Mouse (Mus musculus) liver, embryonic 14.5 days (tissue): ENCODE results near the gene Lyst. TPM values are rescaled to one million over a fixed set of nuclear protein-coding genes. Genes with fewer than 3 reads are reported as not detected.

Source experiments
- ATAC-seq: fragments of 200-750 bp; cut with Nextera tagmentation; 2 replicates; pipeline ENCODE4 v1.8.0; 2017; ENCODE audit warnings: moderate number of reproducible peaks, mild to moderate bottlenecking, moderate library complexity; ENCODE audit not compliant: insufficient read depth
- DNase-seq, 3 experiments: peaks; one replicate each; pipeline ENCODE4 v3.0.0-alpha.2; 2012 to 2013; ENCODE audit warnings: low read depth in 3 of 3, low spot score in 3 of 3
- H3K27ac ChIP-seq: fragments of 300-500 bp; sonication (generic); 2 replicates; pipeline ENCODE4 v1.5.1; 2014; ENCODE audit warnings: moderate library complexity, mild to moderate bottlenecking, control low read depth, inconsistent platforms
- H3K27me3 ChIP-seq: fragments of 300-500 bp; sonication (generic); 2 replicates; pipeline ENCODE4 v1.6.1; 2014; ENCODE audit warnings: mild to moderate bottlenecking, low read length, moderate library complexity; ENCODE audit not compliant: control insufficient read depth, insufficient read depth
- H3K36me3 ChIP-seq: fragments of 300-500 bp; sonication (generic); replicated peaks from 2 replicates; pipeline ENCODE4 v1.6.1; 2014; ENCODE audit warnings: low read depth; ENCODE audit not compliant: control insufficient read depth, insufficient read depth
- H3K4me1 ChIP-seq, 2 experiments: fragments of 200-500 bp in 1 of 2; fragments of 300-500 bp in 1 of 2; sonication (generic) in 1 of 2; replicated peaks; 2 replicates each; pipeline ENCODE4 v1.6.1; 2012 to 2014; ENCODE audit warnings: antibody characterized with exemption in 1 of 2, inconsistent platforms in 1 of 2, low read length in 1 of 2; ENCODE audit not compliant: control insufficient read depth in 2 of 2, insufficient read depth in 2 of 2
- H3K4me2 ChIP-seq: fragments of 300-500 bp; sonication (generic); 2 replicates; pipeline ENCODE4 v1.6.1; 2014; ENCODE audit warnings: low read depth, mild to moderate bottlenecking, control low read depth, moderate library complexity
- H3K4me3 ChIP-seq, 2 experiments: fragments of 200-500 bp in 1 of 2; fragments of 300-500 bp in 1 of 2; sonication (generic) in 1 of 2; 2 replicates each; pipeline ENCODE4 v1.5.1; 2012 to 2014; ENCODE audit warnings: low read depth in 2 of 2, low read length in 2 of 2, mild to moderate bottlenecking in 2 of 2, control low read depth in 1 of 2, inconsistent platforms in 1 of 2, moderate library complexity in 1 of 2; ENCODE audit not compliant: insufficient read depth in 1 of 2
- H3K9ac ChIP-seq: fragments of 300-500 bp; sonication (generic); replicated peaks from 2 replicates; pipeline ENCODE4 v1.6.1; 2014; ENCODE audit warnings: mild to moderate bottlenecking, control low read depth, moderate library complexity
- H3K9me3 ChIP-seq: fragments of 300-500 bp; sonication (generic); 2 replicates; pipeline ENCODE4 v1.6.1; 2016; ENCODE audit warnings: low read length, mixed read lengths; ENCODE audit not compliant: control insufficient read depth
- CTCF ChIP-seq: IDR thresholded peaks from 2 replicates; pipeline ENCODE4 v1.5.1; 2016; ENCODE audit warnings: antibody characterized with exemption, low read depth, control low read depth
- EP300 ChIP-seq: IDR thresholded peaks from 2 replicates; pipeline ENCODE4 v1.6.1; 2016; ENCODE audit warnings: antibody characterized with exemption, low read depth
- WGBS: fragments of 180-500 bp; shearing (Covaris S2); extraction: QIAGEN DNeasy Blood & Tissue Kit; methylation state at CpG from one replicate; pipeline ENCODE4 v1.1.7; 2014; ENCODE audit not compliant: insufficient replicate concordance; 5-methylcytosine and 5-hydroxymethylcytosine counted together
- polyA plus RNA-seq, 2 experiments: library from polyadenylated mRNA; depleted of rRNA in 1 of 2; stranded (reverse) in 1 of 2; unstranded in 1 of 2; fragments of >200 nt; fragmentation: Nextera tagmentation in 1 of 2; extraction: Ambion mirVana in 1 of 2; gene quantifications; 2 replicates each; pipeline versions ENCODE4 v1.2.1 to v1.2.3; 2012 to 2014

Lyst gene
- polyA plus RNA-seq, 2 experiments, result 1.8 to 2.3 TPM

- ATAC-seq (no peak), DNase-seq (no peak)
- 50% methylated on average over 9 of the region's 9 CpGs for WGBS
- Histone ChIP-seq H3K36me3 (no peaks in the 10 kb centered on the region), H3K9me3 (no peaks in the 10 kb centered on the region), H3K4me3 (no peak overlapping the region), H3K27me3 (no peaks in the 10 kb centered on the region), H3K4me1 (peaks cover 0 to 4% of the 10 kb centered on the region in 2 experiments; a peak in 1 of 4 replicates), H3K9ac (no peak overlapping the region), H3K27ac (no peak overlapping the region), H3K4me2 (no peak overlapping the region)
- TF ChIP-seq EP300 (no peak), CTCF (no peak)
Measured at GRCm38 (mm10) chr13:13549687-13550660, 40.2 kb upstream of the Lyst start.

GRCm38 (mm10) chr13:13552020-13552419 lies 38.2 kb upstream of the Lyst start:
- no peak for TF ChIP-seq CTCF
- no peak for TF ChIP-seq EP300

GRCm38 (mm10) chr13:13553660-13554059 lies 36.5 kb upstream of the Lyst start:
- WGBS, result 38% methylated on average over 1 of the region's 1 CpGs
- Histone ChIP-seq H3K27me3 (no peaks in the 10 kb centered on the region), H3K9ac (no peak overlapping the region), H3K4me3 (no peak overlapping the region), H3K4me2 (no peak overlapping the region), H3K4me1 (peaks cover 0 to 4% of the 10 kb centered on the region in 2 experiments; a peak in 1 of 4 replicates), H3K27ac (no peak overlapping the region), H3K9me3 (no peaks in the 10 kb centered on the region), H3K36me3 (no peaks in the 10 kb centered on the region)
- DNase-seq (no peak), ATAC-seq (no peak)
- TF ChIP-seq CTCF (no peak), EP300 (no peak)

More at GRCm38 (mm10) chr13:13552020-13552419, 38.2 kb upstream of the Lyst start:
- Histone ChIP-seq H3K27ac (no peak overlapping the region), H3K36me3 (no peaks in the 10 kb centered on the region), H3K9me3 (no peaks in the 10 kb centered on the region), H3K9ac (no peak overlapping the region), H3K27me3 (no peaks in the 10 kb centered on the region), H3K4me3 (no peak overlapping the region), H3K4me2 (no peak overlapping the region), H3K4me1 (peaks cover 0 to 4% of the 10 kb centered on the region in 2 experiments; a peak in 1 of 4 replicates)
- 40% methylated on average over 3 of the region's 3 CpGs for WGBS
- ATAC-seq (no peak), DNase-seq (no peak)

GRCm38 (mm10) chr13:13555196-13555595 lies 35.0 kb upstream of the Lyst start:
- H3K4me1 ChIP-seq, result peaks cover 0 to 5% of the 10 kb centered on the region in 2 experiments; a peak in 1 of 4 replicates
- DNase-seq (no peak), ATAC-seq (no peak)
- no peaks in the 10 kb centered on the region for H3K9me3 ChIP-seq
- no peak overlapping the region for H3K27ac ChIP-seq
- TF ChIP-seq CTCF, result no peak
- no peak for TF ChIP-seq EP300
- no peak overlapping the region for H3K4me3 ChIP-seq
- no peaks in the 10 kb centered on the region for H3K27me3 ChIP-seq
- 64% methylated on average over 3 of the region's 3 CpGs for WGBS
- H3K9ac ChIP-seq, result no peak overlapping the region
- no peaks in the 10 kb centered on the region for H3K36me3 ChIP-seq
- no peak overlapping the region for H3K4me2 ChIP-seq
